Mouse (Mus musculus): ENCODE results near the gene Trim58. TPM values are rescaled to one million over a fixed set of nuclear protein-coding genes. Genes with fewer than 3 reads are reported as not detected.

The Trim58 gene
- polyA plus RNA-seq, 1 experiment from 2014 or later: 0.14 TPM

GRCm38 (mm10) chr11:58618369-58618768, 21.9 kb upstream of the Trim58 start:
- no peak overlapping the region for H3K27ac ChIP-seq
- no peak for ATAC-seq (ENCODE audit: low FRiP score)
- WGBS: 78% methylated on average over 3 of the region's 3 CpGs

GRCm38 (mm10) chr11:58618793-58619192, 21.5 kb upstream of the Trim58 start:
- ATAC-seq (ENCODE audit: low FRiP score): no peak
- 50% methylated on average over 6 of the region's 6 CpGs for WGBS

More at GRCm38 (mm10) chr11:58618369-58618768, 21.9 kb upstream of the Trim58 start:
- no peak overlapping the region for H3K9ac ChIP-seq
- no peak overlapping the region for H3K4me3 ChIP-seq
- H3K9me3 ChIP-seq: no peaks in the 10 kb centered on the region
- H3K4me2 ChIP-seq: no peak overlapping the region
- no peaks in the 10 kb centered on the region for H3K4me1 ChIP-seq (replicated peaks)
- no peaks in the 10 kb centered on the region for H3K36me3 ChIP-seq
- H3K27me3 ChIP-seq: no peaks in the 10 kb centered on the region

GRCm38 (mm10) chr11:58626146-58626545, 14.1 kb upstream of the Trim58 start:
- no peak for ATAC-seq (ENCODE audit: low FRiP score)
- no peak overlapping the region for H3K27ac ChIP-seq
- 46% methylated on average over 4 of the region's 4 CpGs for WGBS
- no peak overlapping the region for H3K9ac ChIP-seq
- no peaks in the 10 kb centered on the region for H3K9me3 ChIP-seq
- H3K27me3 ChIP-seq: no peaks in the 10 kb centered on the region
- no peak overlapping the region for H3K4me3 ChIP-seq
- no peaks in the 10 kb centered on the region for H3K4me1 ChIP-seq (replicated peaks)
- H3K4me2 ChIP-seq: no peak overlapping the region
- no peaks in the 10 kb centered on the region for H3K36me3 ChIP-seq

More at GRCm38 (mm10) chr11:58618793-58619192, 21.5 kb upstream of the Trim58 start:
- Histone ChIP-seq H3K4me3 (no peak overlapping the region), H3K4me1 (replicated peaks) (no peaks in the 10 kb centered on the region), H3K27me3 (no peaks in the 10 kb centered on the region), H3K4me2 (no peak overlapping the region), H3K36me3 (no peaks in the 10 kb centered on the region), H3K27ac (no peak overlapping the region), H3K9me3 (no peaks in the 10 kb centered on the region), H3K9ac (no peak overlapping the region)

- H3K4me1 ChIP-seq (replicated peaks): no peaks in the 10 kb centered on the region
- no peaks in the 10 kb centered on the region for H3K27me3 ChIP-seq
- H3K4me2 ChIP-seq: no peak within 1 kb of the TSS
- no peaks in the 10 kb centered on the region for H3K36me3 ChIP-seq
- 74% methylated on average over 5 of the region's 5 CpGs for WGBS
- no peak for ATAC-seq (ENCODE audit: low FRiP score)
- H3K9ac ChIP-seq: no peak within 1 kb of the TSS
- H3K9me3 ChIP-seq: no peaks in the 10 kb centered on the region
- no peak within 1 kb of the TSS for H3K4me3 ChIP-seq
- no peak within 1 kb of the TSS for H3K27ac ChIP-seq
These were observed 9.9 kb upstream of the Trim58 start, which contains the start of gene Olfr323 for GRCm38 (mm10) chr11:58630401-58630800. TSS of gene Olfr323 (minus strand) at chr11:58630501.

DNA sequence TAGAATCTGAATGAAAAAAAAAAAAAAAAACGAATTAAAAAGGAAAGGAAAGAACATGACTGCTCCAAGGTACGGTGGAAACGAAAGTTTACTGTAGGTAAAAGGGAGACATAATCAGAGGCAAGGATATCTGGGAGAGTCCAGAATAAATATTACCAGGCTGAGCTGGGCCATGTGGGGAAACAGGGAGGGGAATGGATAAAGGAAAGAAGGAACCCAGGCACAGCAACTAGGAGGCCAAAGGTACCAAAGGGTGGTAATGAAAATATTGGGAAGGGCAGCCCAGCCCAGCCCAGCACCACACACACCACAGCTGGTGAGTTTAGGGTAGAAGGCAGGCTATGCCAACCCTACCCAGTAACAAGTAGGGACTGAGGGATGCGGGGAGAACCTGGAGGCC, 5.4 kb upstream of the Trim58 start:
- Histone ChIP-seq H3K27ac (no peak overlapping the region), H3K4me3 (no peak overlapping the region), H3K4me1 (replicated peaks) (no peaks in the 10 kb centered on the region), H3K9me3 (no peaks in the 10 kb centered on the region), H3K36me3 (no peaks in the 10 kb centered on the region), H3K9ac (no peak overlapping the region), H3K27me3 (peaks cover 11% of the 10 kb centered on the region; the same call in 1 of the 2 replicates), H3K4me2 (no peak overlapping the region)
- no peak for ATAC-seq (ENCODE audit: low FRiP score)
- WGBS: 68% methylated on average over 4 of the region's 4 CpGs

GRCm38 (mm10) chr11:58636376-58636977, 3.8 kb upstream of the Trim58 start:
- 21% methylated on average over 4 of the region's 4 CpGs for WGBS
- Histone ChIP-seq H3K4me3 (no peak overlapping the region), H3K4me1 (replicated peaks) (peaks cover 11% of the 10 kb centered on the region), H3K36me3 (no peaks in the 10 kb centered on the region), H3K27ac (no peak overlapping the region), H3K9me3 (no peaks in the 10 kb centered on the region), H3K27me3 (peaks cover 26% of the 10 kb centered on the region), H3K4me2 (no peak overlapping the region), H3K9ac (no peak overlapping the region)
- no peak for ATAC-seq (ENCODE audit: low FRiP score)

DNA sequence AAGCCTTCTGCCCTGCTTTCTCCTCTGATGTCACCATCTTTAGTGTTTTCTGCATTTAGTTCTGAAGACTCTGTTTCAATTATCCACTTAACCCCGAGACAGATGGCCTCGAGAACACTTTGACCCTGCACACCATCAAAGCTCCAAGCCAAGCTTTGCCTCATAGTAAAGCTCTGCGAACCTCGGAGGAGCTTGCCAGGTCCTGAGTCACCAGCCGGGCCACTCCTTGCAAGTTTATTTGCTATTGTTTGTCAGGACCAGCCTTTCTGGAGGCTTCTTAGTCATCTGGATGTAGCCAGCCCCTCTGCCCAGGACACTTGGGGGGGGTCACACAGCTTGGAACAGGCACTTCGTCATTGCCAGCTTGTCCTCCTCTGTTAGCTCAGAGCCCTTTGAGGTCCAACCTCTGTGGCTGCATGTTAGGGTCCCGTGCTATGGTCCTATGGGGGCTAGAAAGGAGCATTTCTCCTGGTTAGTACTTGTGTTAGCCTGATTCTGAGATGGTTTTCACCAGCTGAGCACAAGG, 2.0 kb upstream of the Trim58 start:
- Histone ChIP-seq H3K4me3 (no peak overlapping the region), H3K9ac (no peak overlapping the region), H3K27me3 (peaks cover 35% of the 10 kb centered on the region), H3K36me3 (no peaks in the 10 kb centered on the region), H3K9me3 (no peaks in the 10 kb centered on the region), H3K4me2 (no peak overlapping the region), H3K4me1 (replicated peaks) (peaks cover 11% of the 10 kb centered on the region), H3K27ac (no peak overlapping the region)
- ATAC-seq (ENCODE audit: low FRiP score): no peak
- 70% methylated on average over 7 of the region's 7 CpGs for WGBS

GRCm38 (mm10) chr11:58641057-58641456, 792 bp downstream of the Trim58 start:
- Histone ChIP-seq H3K36me3 (no peaks in the 10 kb centered on the region), H3K4me1 (replicated peaks) (peaks cover 11% of the 10 kb centered on the region), H3K4me2 (peak overlapping the region; percentile 95), H3K27me3 (peaks cover 35% of the 10 kb centered on the region), H3K9me3 (no peaks in the 10 kb centered on the region), H3K9ac (peak overlapping the region; percentile 72; the same call in 1 of the 2 replicates), H3K4me3 (peak overlapping the region; percentile 44), H3K27ac (no peak overlapping the region)
- no peak for ATAC-seq (ENCODE audit: low FRiP score)
- 36% methylated on average over 14 of the region's 14 CpGs for WGBS

DNA sequence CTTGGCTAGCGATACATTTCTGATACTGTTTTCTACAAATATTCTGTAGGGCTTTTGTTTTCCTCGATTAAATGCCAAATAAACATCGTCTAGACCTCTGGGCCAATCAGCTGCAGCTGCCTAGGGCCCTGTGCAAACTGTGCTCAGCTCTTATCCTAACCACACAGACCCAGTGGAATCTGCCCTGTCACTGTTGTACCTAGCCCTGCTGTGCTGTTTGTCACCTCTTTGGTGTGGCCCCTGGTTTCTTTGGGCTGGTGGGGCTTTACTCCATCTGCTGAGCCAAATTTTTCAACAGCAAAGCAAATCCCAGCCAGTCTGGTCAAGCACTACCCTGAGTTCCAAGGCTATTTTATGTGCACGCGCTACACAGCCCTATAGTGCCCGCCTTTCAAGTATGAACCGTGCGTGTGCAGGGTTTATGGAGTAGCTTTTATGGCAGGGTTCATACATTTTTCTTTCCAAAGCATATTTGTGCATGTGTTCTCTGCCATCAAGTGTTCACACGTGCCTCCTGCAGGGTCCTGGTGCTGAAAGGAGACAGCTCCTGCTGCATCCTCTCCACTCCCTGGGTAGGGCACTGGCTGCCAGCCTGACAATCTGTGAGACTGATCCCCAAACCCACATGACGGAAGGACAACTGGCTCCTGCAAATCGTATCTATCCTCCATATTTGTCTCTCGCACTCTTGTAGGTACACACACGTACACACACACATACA, 1.5 kb downstream of the Trim58 start:
- no peak overlapping the region for H3K27ac ChIP-seq
- no peak overlapping the region for H3K4me3 ChIP-seq
- no peaks in the 10 kb centered on the region for H3K36me3 ChIP-seq
- no peak overlapping the region for H3K9ac ChIP-seq
- no peak overlapping the region for H3K4me2 ChIP-seq
- H3K9me3 ChIP-seq: no peaks in the 10 kb centered on the region
- 87% methylated on average over 13 of the region's 13 CpGs for WGBS
- no peak for ATAC-seq (ENCODE audit: low FRiP score)
- H3K27me3 ChIP-seq: peaks cover 35% of the 10 kb centered on the region
- peaks cover 11% of the 10 kb centered on the region for H3K4me1 ChIP-seq (replicated peaks)

- H3K4me1 ChIP-seq (replicated peaks): peaks cover 11% of the 10 kb centered on the region
- no peak overlapping the region for H3K27ac ChIP-seq
- H3K27me3 ChIP-seq: peaks cover 33% of the 10 kb centered on the region
- ATAC-seq (ENCODE audit: low FRiP score): no peak
- WGBS: 34% methylated on average over 6 of the region's 6 CpGs
- no peaks in the 10 kb centered on the region for H3K36me3 ChIP-seq
- H3K4me2 ChIP-seq: no peak overlapping the region
- H3K9me3 ChIP-seq: no peaks in the 10 kb centered on the region
- H3K9ac ChIP-seq: no peak overlapping the region
- no peak overlapping the region for H3K4me3 ChIP-seq
These were observed 3.1 kb downstream of the Trim58 start for GRCm38 (mm10) chr11:58643350-58643749.

DNA sequence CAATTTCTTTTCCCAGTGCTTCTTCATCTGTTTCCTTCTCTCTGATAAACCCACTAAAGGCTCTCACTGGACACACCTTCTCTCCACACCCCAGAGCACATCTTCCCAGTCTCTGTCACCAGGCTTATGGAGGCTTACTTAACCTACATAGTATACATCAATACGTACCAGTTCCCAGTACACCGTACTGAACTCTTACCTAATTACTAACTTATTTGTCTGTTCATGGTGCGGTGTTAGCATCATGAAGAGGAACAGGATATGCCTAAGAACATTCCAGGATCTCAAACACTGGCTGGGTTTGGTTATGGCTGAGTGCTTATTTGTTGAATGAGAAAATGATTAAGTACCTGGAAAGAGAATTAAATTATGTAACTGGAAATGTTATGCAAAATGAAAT, 14.9 kb downstream of the Trim58 start:
- H3K36me3 ChIP-seq: no peaks in the 10 kb centered on the region
- 86% methylated on average over 3 of the region's 3 CpGs for WGBS
- no peaks in the 10 kb centered on the region for H3K4me1 ChIP-seq (replicated peaks)
- no peaks in the 10 kb centered on the region for H3K9me3 ChIP-seq
- no peaks in the 10 kb centered on the region for H3K27me3 ChIP-seq
- H3K4me3 ChIP-seq: no peak overlapping the region
- no peak overlapping the region for H3K27ac ChIP-seq
- no peak for ATAC-seq (ENCODE audit: low FRiP score)
- H3K9ac ChIP-seq: no peak overlapping the region
- no peak overlapping the region for H3K4me2 ChIP-seq

GRCm38 (mm10) chr11:58658596-58658995, 18.3 kb downstream of the Trim58 start, which contains the start of gene Olfr322:
TSS of gene Olfr322 (plus strand) at chr11:58658782.
- H3K9ac ChIP-seq: no peak within 1 kb of the TSS
- WGBS: 86% methylated on average over 4 of the region's 4 CpGs
- no peak for ATAC-seq (ENCODE audit: low FRiP score)
- H3K9me3 ChIP-seq: no peaks in the 10 kb centered on the region
- no peaks in the 10 kb centered on the region for H3K36me3 ChIP-seq
- H3K27me3 ChIP-seq: no peaks in the 10 kb centered on the region
- H3K4me1 ChIP-seq (replicated peaks): no peaks in the 10 kb centered on the region
- H3K4me2 ChIP-seq: no peak within 1 kb of the TSS
- no peak within 1 kb of the TSS for H3K4me3 ChIP-seq
- H3K27ac ChIP-seq: no peak within 1 kb of the TSS

All from hindbrain, embryonic 13.5 days (tissue).